Mouse (Mus musculus) testis, adult 2 months (tissue): ENCODE results near the gene Ptpn14.

ENCODE experiments used
- CTCF ChIP-seq: fragments of 200-500 bp; IDR thresholded peaks from 2 replicates; pipeline ENCODE4 v1.5.1; 2012; ENCODE audit warnings: low read depth, mild to moderate bottlenecking, inconsistent platforms, low read length, moderate library complexity; ENCODE audit not compliant: control insufficient read depth, insufficient read depth, insufficient replicate concordance
- POLR2A ChIP-seq: fragments of 200-500 bp; IDR thresholded peaks from 2 replicates; pipeline ENCODE4 v1.6.1; 2012; ENCODE audit warnings: low read depth, mild to moderate bottlenecking, inconsistent platforms, low read length, moderate library complexity; ENCODE audit not compliant: control insufficient read depth

GRCm38 (mm10) chr1:189684786-189685415, 43.2 kb upstream of the Ptpn14 start:
- TF ChIP-seq CTCF (no peak), POLR2A (no peak)
